Mouse (Mus musculus) midbrain, embryonic 13.5 days (tissue): Measurements from ENCODE around the gene Hspe1. TPM values are rescaled to one million over a fixed set of nuclear protein-coding genes. Genes with fewer than 3 reads are reported as not detected.

ENCODE experiments used
- ATAC-seq: fragments of 200-750 bp; cut with Nextera tagmentation; 2 replicates; pipeline ENCODE4 v1.8.0; 2017; ENCODE audit warnings: mild to moderate bottlenecking, moderate TSS enrichment, moderate library complexity
- H3K27ac ChIP-seq: fragments of 300-500 bp; sonication (generic); 2 replicates; pipeline ENCODE4 v1.5.1; 2015; ENCODE audit warnings: inconsistent platforms, mild to moderate bottlenecking, moderate library complexity
- H3K27me3 ChIP-seq: fragments of 300-500 bp; sonication (generic); 2 replicates; pipeline ENCODE4 v1.6.1; 2015; ENCODE audit warnings: mild to moderate bottlenecking, inconsistent platforms
- H3K36me3 ChIP-seq: fragments of 300-500 bp; sonication (generic); 2 replicates; pipeline ENCODE4 v1.6.1; 2015; ENCODE audit warnings: mild to moderate bottlenecking, inconsistent platforms
- H3K4me1 ChIP-seq: fragments of 300-500 bp; sonication (generic); replicated peaks from 2 replicates; pipeline ENCODE4 v1.6.1; 2015; ENCODE audit warnings: inconsistent platforms
- H3K4me2 ChIP-seq: fragments of 300-500 bp; sonication (generic); replicated peaks from 2 replicates; pipeline ENCODE4 v1.6.1; 2015; ENCODE audit warnings: moderate library complexity, mild to moderate bottlenecking, inconsistent platforms
- H3K4me3 ChIP-seq: fragments of 300-500 bp; sonication (generic); replicated peaks from 2 replicates; pipeline ENCODE4 v1.5.1; 2015; ENCODE audit warnings: mild to moderate bottlenecking, inconsistent platforms
- H3K9ac ChIP-seq: fragments of 300-500 bp; sonication (generic); replicated peaks from 2 replicates; pipeline ENCODE4 v1.6.1; 2015; ENCODE audit warnings: mild to moderate bottlenecking, inconsistent platforms
- H3K9me3 ChIP-seq: fragments of 300-500 bp; sonication (generic); 2 replicates; pipeline ENCODE4 v1.6.1; 2016; ENCODE audit warnings: mild to moderate bottlenecking, inconsistent platforms
- WGBS: fragments of 180-500 bp; shearing (Covaris S2); methylation state at CpG from one replicate; pipeline ENCODE4 v1.1.7; 2015; 5-methylcytosine and 5-hydroxymethylcytosine counted together
- polyA plus RNA-seq: library from polyadenylated mRNA; unstranded; fragments of >200 nt; fragmentation: Nextera tagmentation; extraction: Ambion mirVana; gene quantifications from 2 replicates; pipeline ENCODE4 v1.2.1, GENCODE M21; 2015

Gene Hspe1
- 294 and 301 TPM in 2 replicates for polyA plus RNA-seq

GRCm38 (mm10) chr1:55087932-55088610, at the start of gene Hspe1, which contains the start of gene Hspd1:
Gene Hspe1, plus strand, starts transcription at chr1:55088132.
Gene Hspd1, minus strand, starts transcription at chr1:55088243.
- Histone ChIP-seq H3K27me3 (no peaks in the 10 kb centered on the region), H3K4me2 (peak within 1 kb of the TSS; percentile 98), H3K27ac (peak within 1 kb of the TSS; percentile 97), H3K9me3 (no peaks in the 10 kb centered on the region), H3K4me1 (peaks cover 47% of the 10 kb centered on the region), H3K4me3 (peak within 1 kb of the TSS; percentile 95), H3K36me3 (peaks cover 27% of the 10 kb centered on the region), H3K9ac (peak within 1 kb of the TSS; percentile 95)
- ATAC-seq, result peak; percentile 96
- 0% methylated on average over 69 of the region's 76 CpGs for WGBS

- Histone ChIP-seq H3K4me3 (no peak overlapping the region), H3K4me2 (no peak overlapping the region), H3K9me3 (no peaks in the 10 kb centered on the region), H3K36me3 (no peaks in the 10 kb centered on the region), H3K4me1 (no peaks in the 10 kb centered on the region), H3K9ac (no peak overlapping the region), H3K27ac (no peak overlapping the region), H3K27me3 (no peaks in the 10 kb centered on the region)
- WGBS, result 89% methylated on average over 1 of the region's 1 CpGs
- no peak for ATAC-seq
Observed at GRCm38 (mm10) chr1:55039944-55040343, 48.0 kb upstream of the Hspe1 start.

GRCm38 (mm10) chr1:55041691-55042090, 46.2 kb upstream of the Hspe1 start:
- Histone ChIP-seq H3K4me1 (no peaks in the 10 kb centered on the region), H3K36me3 (no peaks in the 10 kb centered on the region), H3K4me2 (no peak overlapping the region), H3K9ac (no peak overlapping the region), H3K4me3 (no peak overlapping the region), H3K27ac (no peak overlapping the region), H3K9me3 (no peaks in the 10 kb centered on the region), H3K27me3 (no peaks in the 10 kb centered on the region)
- ATAC-seq, result no peak
- WGBS, result 82% methylated on average over 4 of the region's 4 CpGs

GRCm38 (mm10) chr1:55042246-55042645, 45.7 kb upstream of the Hspe1 start:
- H3K4me3 ChIP-seq, result no peak overlapping the region
- WGBS, result 74% methylated on average over 1 of the region's 1 CpGs
- ATAC-seq, result no peak

GRCm38 (mm10) chr1:55043164-55043563, 44.8 kb upstream of the Hspe1 start:
- Histone ChIP-seq H3K27ac (no peak overlapping the region), H3K4me3 (no peak overlapping the region), H3K9ac (no peak overlapping the region), H3K4me2 (no peak overlapping the region), H3K4me1 (no peaks in the 10 kb centered on the region), H3K9me3 (no peaks in the 10 kb centered on the region), H3K27me3 (no peaks in the 10 kb centered on the region), H3K36me3 (no peaks in the 10 kb centered on the region)
- ATAC-seq, result no peak
- 83% methylated on average over 3 of the region's 3 CpGs for WGBS

More at GRCm38 (mm10) chr1:55042246-55042645, 45.7 kb upstream of the Hspe1 start:
- Histone ChIP-seq H3K27me3 (no peaks in the 10 kb centered on the region), H3K9ac (no peak overlapping the region), H3K9me3 (no peaks in the 10 kb centered on the region), H3K27ac (no peak overlapping the region), H3K4me1 (no peaks in the 10 kb centered on the region), H3K36me3 (no peaks in the 10 kb centered on the region), H3K4me2 (no peak overlapping the region)

GRCm38 (mm10) chr1:55048841-55049587, 38.9 kb upstream of the Hspe1 start:
- H3K4me3 ChIP-seq, result no peak overlapping the region
- 71% methylated on average over 4 of the region's 4 CpGs for WGBS
- no peak overlapping the region for H3K9ac ChIP-seq
- no peak overlapping the region for H3K27ac ChIP-seq
- ATAC-seq, result no peak
- peaks cover 12% of the 10 kb centered on the region for H3K4me1 ChIP-seq
- H3K27me3 ChIP-seq, result peaks cover 8% of the 10 kb centered on the region
- H3K36me3 ChIP-seq, result no peaks in the 10 kb centered on the region
- H3K9me3 ChIP-seq, result no peaks in the 10 kb centered on the region
- H3K4me2 ChIP-seq, result no peak overlapping the region

GRCm38 (mm10) chr1:55051671-55052070, 36.3 kb upstream of the Hspe1 start:
- H3K27me3 ChIP-seq, result peaks cover 8% of the 10 kb centered on the region
- peak overlapping the region; percentile 73 for H3K4me2 ChIP-seq
- peaks cover 23% of the 10 kb centered on the region for H3K4me1 ChIP-seq
- 82% methylated on average over 3 of the region's 3 CpGs for WGBS
- H3K36me3 ChIP-seq, result peaks cover under 1% of the 10 kb centered on the region
- H3K9me3 ChIP-seq, result no peaks in the 10 kb centered on the region
- H3K4me3 ChIP-seq, result peak overlapping the region; percentile 88
- no peak for ATAC-seq
- H3K9ac ChIP-seq, result no peak overlapping the region; the same call in 1 of the 2 replicates
- no peak overlapping the region for H3K27ac ChIP-seq

GRCm38 (mm10) chr1:55052355-55052953, 35.5 kb upstream of the Hspe1 start, which contains the start of gene Coq10b:
Gene Coq10b, plus strand, starts transcription at chr1:55052770.
- H3K36me3 ChIP-seq, result peaks cover 5% of the 10 kb centered on the region
- H3K27me3 ChIP-seq, result peaks cover 8% of the 10 kb centered on the region
- no peaks in the 10 kb centered on the region for H3K9me3 ChIP-seq
- H3K4me2 ChIP-seq, result peak within 1 kb of the TSS; percentile 76
- peaks cover 23% of the 10 kb centered on the region for H3K4me1 ChIP-seq
- under 1% methylated on average over 46 of the region's 46 CpGs for WGBS
- H3K4me3 ChIP-seq, result peak within 1 kb of the TSS; percentile 88
- H3K9ac ChIP-seq, result peak within 1 kb of the TSS; percentile 79
- ATAC-seq, result peak; percentile 100
- peak within 1 kb of the TSS; percentile 74 for H3K27ac ChIP-seq

- under 1% methylated on average over 42 of the region's 42 CpGs for WGBS
- H3K36me3 ChIP-seq, result peaks cover 5% of the 10 kb centered on the region
- ATAC-seq, result no peak
- H3K4me3 ChIP-seq, result peak overlapping the region; percentile 88
- H3K4me2 ChIP-seq, result peak overlapping the region; percentile 76
- H3K27ac ChIP-seq, result peak overlapping the region; percentile 74
- peak overlapping the region; percentile 79 for H3K9ac ChIP-seq
- peaks cover 23% of the 10 kb centered on the region for H3K4me1 ChIP-seq
- peaks cover 8% of the 10 kb centered on the region for H3K27me3 ChIP-seq
- H3K9me3 ChIP-seq, result no peaks in the 10 kb centered on the region
Observed at GRCm38 (mm10) chr1:55053005-55053404, 34.9 kb upstream of the Hspe1 start.

- Histone ChIP-seq H3K36me3 (peaks cover 5% of the 10 kb centered on the region), H3K4me2 (peak overlapping the region; percentile 76), H3K9ac (peak overlapping the region; percentile 79; the same call in 1 of the 2 replicates), H3K27me3 (peaks cover 8% of the 10 kb centered on the region), H3K9me3 (no peaks in the 10 kb centered on the region), H3K27ac (no peak overlapping the region), H3K4me3 (peak overlapping the region; percentile 88), H3K4me1 (peaks cover 24% of the 10 kb centered on the region)
- WGBS, result 81% methylated on average over 4 of the region's 4 CpGs
- ATAC-seq, result no peak
Observed at GRCm38 (mm10) chr1:55053596-55053995, 34.3 kb upstream of the Hspe1 start.

GRCm38 (mm10) chr1:55055322-55056115, 32.4 kb upstream of the Hspe1 start:
- Histone ChIP-seq H3K4me1 (peaks cover 26% of the 10 kb centered on the region), H3K9ac (no peak overlapping the region), H3K4me3 (no peak overlapping the region), H3K27ac (no peak overlapping the region), H3K36me3 (peaks cover 5% of the 10 kb centered on the region), H3K4me2 (no peak overlapping the region), H3K9me3 (no peaks in the 10 kb centered on the region), H3K27me3 (peaks cover 6% of the 10 kb centered on the region)
- 84% methylated on average over 5 of the region's 5 CpGs for WGBS
- ATAC-seq, result no peak
